Mouse (Mus musculus): Measurements from ENCODE around the gene Ptf1a.

DNA sequence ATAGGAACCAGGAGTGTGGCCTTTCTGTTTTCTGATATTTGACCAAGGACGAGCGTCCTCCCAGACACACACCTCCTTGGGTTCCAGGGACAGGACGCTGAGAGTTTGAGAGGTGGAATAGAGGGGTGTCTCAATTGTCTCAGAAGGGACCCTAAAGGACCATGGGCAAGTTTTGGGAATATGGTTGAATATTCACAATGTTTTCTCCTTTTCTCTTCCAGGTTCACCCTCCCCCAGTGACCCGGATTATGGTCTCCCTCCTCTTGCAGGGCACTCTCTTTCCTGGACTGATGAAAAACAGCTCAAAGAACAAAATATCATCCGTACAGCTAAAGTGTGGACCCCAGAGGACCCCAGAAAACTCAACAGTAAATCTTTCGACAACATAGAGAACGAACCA is 1.3 kb downstream of the Ptf1a start:
- TF ChIP-seq POLR2A (IDR thresholded peaks at IDR 0.05; ENCODE audit: borderline replicate concordance, low read depth, low read length): no peak
- TF ChIP-seq CTCF (IDR thresholded peaks at IDR 0.05; ENCODE audit: low read depth, low read length): no peak
